Mouse (Mus musculus) gonadal fat pad, adult 2 months (tissue): ENCODE measurements around the gene Uba2. TPM values are rescaled to one million over a fixed set of nuclear protein-coding genes. Genes with fewer than 3 reads are reported as not detected.
A peak's percentile ranks its signal among the peaks of the same experiment; 100 is the strongest.
"Not testable (repeated sequence)": the region's sequence is repeated elsewhere in the genome, so short reads cannot be mapped to it uniquely, and the experiment has no call there.

Experiments used
- DNase-seq: peaks from one replicate; pipeline ENCODE4 v3.0.0-alpha.2; 2012; ENCODE audit warnings: low read depth
- polyA plus RNA-seq: library from polyadenylated mRNA; depleted of rRNA; stranded (reverse); fragments of >200 nt; gene quantifications from 2 replicates; pipeline ENCODE4 v1.2.3, GENCODE M21; 2012; rRNA removed

Gene Uba2
- polyA plus RNA-seq = 57.4 and 57.5 TPM in 2 replicates

GRCm38 (mm10) chr7:34169454-34169853 is at the start of gene Uba2:
TSS of gene Uba2 (minus strand) at chr7:34169599.
- DNase-seq = no peak

GRCm38 (mm10) chr7:34218496-34218895 is 49.1 kb upstream of the Uba2 start:
- DNase-seq = no peak

- DNase-seq = no peak
These were observed 47.1 kb upstream of the Uba2 start for GRCm38 (mm10) chr7:34216474-34216873.

GRCm38 (mm10) chr7:34215481-34215880 is 46.1 kb upstream of the Uba2 start:
- no peak for DNase-seq

GRCm38 (mm10) chr7:34214644-34215043 is 45.2 kb upstream of the Uba2 start:
- no peak for DNase-seq

- DNase-seq = no peak
These were observed 43.9 kb upstream of the Uba2 start for GRCm38 (mm10) chr7:34213281-34213680.

- DNase-seq = no peak
These were observed 38.8 kb upstream of the Uba2 start for GRCm38 (mm10) chr7:34208027-34208745.

GRCm38 (mm10) chr7:34206331-34206730 is 36.9 kb upstream of the Uba2 start:
- DNase-seq = no peak

- DNase-seq = not testable (repeated sequence)
These were observed 32.7 kb upstream of the Uba2 start for GRCm38 (mm10) chr7:34202147-34202546.

GRCm38 (mm10) chr7:34200829-34201228 is 31.4 kb upstream of the Uba2 start:
- DNase-seq = no peak

- DNase-seq = no peak
These were observed 28.9 kb upstream of the Uba2 start for GRCm38 (mm10) chr7:34198346-34198745.

- no peak for DNase-seq
These were observed 27.0 kb upstream of the Uba2 start, which contains the start of gene Pdcd2l for GRCm38 (mm10) chr7:34196132-34197128. TSS of gene Pdcd2l (minus strand) at chr7:34196661.

GRCm38 (mm10) chr7:34195632-34196031 is 26.2 kb upstream of the Uba2 start:
- DNase-seq = no peak

- no peak for DNase-seq
These were observed 23.4 kb upstream of the Uba2 start for GRCm38 (mm10) chr7:34192825-34193224.

GRCm38 (mm10) chr7:34189376-34189989 is 20.1 kb upstream of the Uba2 start:
- no peak for DNase-seq

- DNase-seq = no peak
These were observed 14.4 kb upstream of the Uba2 start for GRCm38 (mm10) chr7:34183794-34184193.

- DNase-seq = peak; percentile 57
These were observed 14.0 kb upstream of the Uba2 start for GRCm38 (mm10) chr7:34183356-34183755.

GRCm38 (mm10) chr7:34176241-34176640 is 6.8 kb upstream of the Uba2 start:
- not testable (repeated sequence) for DNase-seq

GRCm38 (mm10) chr7:34172251-34172650 is 2.9 kb upstream of the Uba2 start:
- no peak for DNase-seq

- DNase-seq = no peak
These were observed 738 bp downstream of the Uba2 start for GRCm38 (mm10) chr7:34168470-34169251.

- no peak for DNase-seq
These were observed 1.5 kb downstream of the Uba2 start for GRCm38 (mm10) chr7:34167766-34168469.
